Mouse (Mus musculus): ENCODE measurements around the gene Pus3.

GRCm38 (mm10) chr9:35529796-35530195, 28.6 kb upstream of the Pus3 start:
- TF ChIP-seq CTCF (IDR thresholded peaks at IDR 0.05; ENCODE audit: insufficient read depth, low read length) = no peak
- TF ChIP-seq POLR2A (IDR thresholded peaks at IDR 0.05; ENCODE audit: borderline replicate concordance, extremely low read depth, low read depth, low read length) = no peak
